Mouse (Mus musculus) MEL-GATA-1-ER (cell line): Measurements from ENCODE around the gene Hdac1.

Experiments
- DNase-seq: peaks from one replicate; pipeline ENCODE4 v3.0.0-alpha.2; 2012; ENCODE audit warnings: low read depth; ENCODE audit errors: extremely low read depth

Hdac1 gene

GRCm38 (mm10) chr4:129511413-129512096, 31.0 kb downstream of the Hdac1 start:
- DNase-seq: no peak

DNA sequence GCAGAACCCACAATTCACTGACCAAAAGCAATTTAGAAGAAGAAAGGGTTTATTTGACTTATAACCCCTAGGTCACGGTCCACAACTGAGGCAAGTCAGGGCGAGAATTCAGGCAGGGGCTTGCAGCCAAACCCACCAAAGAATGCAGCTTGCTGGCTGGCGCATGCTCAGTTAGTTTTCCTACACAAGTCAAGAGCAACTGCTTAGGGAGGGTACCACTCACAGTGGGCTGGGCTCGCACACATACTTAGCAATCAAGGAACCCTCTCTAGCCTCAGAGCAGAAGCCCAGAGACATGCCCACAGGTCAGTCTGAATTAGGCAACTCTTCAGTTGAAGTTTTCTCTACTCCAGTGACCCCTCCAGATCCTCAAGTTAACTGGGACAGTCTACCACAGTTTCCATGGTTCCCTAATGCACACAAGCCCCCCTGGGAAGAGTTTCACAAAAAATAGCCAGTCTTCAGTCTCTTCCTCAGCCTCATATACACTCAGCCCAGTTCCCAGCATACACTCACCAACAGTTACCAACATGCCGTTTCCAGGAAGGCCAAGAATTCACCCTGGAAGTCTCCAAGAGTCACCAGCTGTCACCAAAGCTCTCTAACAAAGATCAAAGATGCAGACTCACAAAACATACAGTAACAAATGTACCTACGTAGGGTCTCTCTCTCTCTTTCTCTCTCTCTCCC, 31.6 kb downstream of the Hdac1 start:
- DNase-seq: no peak

DNA sequence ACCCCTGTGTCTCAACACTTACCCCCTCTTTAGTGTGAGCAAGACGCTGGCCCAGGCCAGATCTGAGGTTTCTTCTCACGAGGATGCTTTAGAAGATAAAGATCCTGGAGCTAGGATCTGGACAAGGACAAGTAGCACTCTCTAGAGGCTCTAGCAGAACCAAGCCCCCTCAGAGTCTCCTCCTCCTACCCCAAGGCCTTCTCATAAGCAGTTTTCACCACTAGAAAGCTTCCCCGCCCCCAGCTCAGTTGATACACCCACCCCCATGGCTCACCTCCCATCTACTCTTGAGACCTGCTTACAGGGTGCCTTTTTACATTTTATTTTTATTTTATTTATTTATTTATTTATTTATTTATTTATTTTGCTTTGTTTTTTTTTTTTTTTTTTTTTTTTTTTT, 32.9 kb downstream of the Hdac1 start:
- no peak for DNase-seq

- DNase-seq: no peak
Measured at GRCm38 (mm10) chr4:129508834-129509600, 33.5 kb downstream of the Hdac1 start.

DNA sequence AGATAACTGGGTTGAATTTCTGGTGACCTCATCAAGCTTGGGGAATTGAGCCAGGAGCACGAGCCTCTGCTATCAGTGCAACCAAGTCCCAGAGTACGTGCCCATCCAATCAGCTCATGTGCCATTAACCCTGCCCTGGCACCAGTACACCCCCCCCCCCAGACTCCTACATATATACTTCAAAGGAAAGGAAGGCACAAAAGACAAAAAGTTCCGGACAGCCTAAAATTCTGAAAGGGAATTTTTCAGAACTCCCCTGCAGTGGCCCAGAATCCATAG, 34.3 kb downstream of the Hdac1 start:
- no peak for DNase-seq

DNA sequence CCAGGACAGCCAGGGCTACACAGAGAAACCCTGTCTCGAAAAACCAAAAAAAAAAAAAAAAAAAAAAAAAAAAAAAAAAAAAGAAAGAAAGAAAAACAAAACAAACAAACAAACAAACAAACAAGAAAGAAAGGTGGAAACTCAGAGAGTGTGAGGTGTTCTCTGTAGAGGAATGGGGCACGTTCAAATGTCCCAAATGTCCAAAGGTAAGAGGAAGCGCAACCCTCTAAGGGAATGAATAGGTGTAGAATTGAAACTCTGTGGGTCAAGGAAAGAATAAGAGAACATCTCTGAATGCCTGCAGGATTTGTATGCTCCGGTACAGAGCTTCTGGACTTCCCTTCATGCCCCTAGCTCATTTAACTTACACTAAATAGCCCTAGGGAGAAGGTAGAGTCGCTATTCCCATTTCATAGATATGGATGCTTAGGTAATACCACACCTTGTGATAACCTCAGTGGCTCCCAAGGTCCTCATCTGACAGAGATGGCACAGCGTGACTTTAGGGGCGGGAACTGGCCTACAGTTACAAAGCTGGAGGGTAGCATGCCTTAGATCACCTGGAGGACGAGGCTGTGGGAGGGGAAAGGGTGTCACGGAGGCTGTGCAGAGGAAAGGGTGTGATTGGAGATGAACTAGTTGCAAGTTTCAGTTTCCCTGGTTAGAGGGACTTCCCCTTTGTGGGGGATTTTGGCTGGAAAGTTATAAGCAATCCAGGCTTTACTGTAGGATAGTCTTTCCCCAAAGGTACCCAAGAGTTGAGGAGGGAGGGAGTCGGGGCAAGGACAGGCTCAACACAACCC, 34.9 kb downstream of the Hdac1 start:
- DNase-seq: no peak

DNA sequence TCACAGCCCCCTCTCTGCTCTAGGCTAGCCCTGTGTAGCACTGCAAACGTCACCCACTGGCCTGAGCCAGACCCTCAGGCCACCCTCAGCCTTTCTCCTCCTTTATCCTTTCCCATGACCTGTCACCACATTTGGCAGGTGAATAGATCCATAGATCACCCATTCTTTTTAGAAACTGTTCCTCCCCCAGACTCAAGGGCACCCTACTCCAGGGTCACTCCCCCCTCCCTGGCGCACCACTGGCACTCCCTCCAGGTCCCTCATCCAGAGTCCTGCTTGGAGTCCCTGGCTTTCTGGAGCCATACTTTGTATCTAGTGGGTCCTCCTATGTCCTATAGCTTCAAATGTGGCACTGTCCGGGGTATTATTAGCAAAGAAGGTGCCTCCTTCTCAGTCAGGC, 37.0 kb downstream of the Hdac1 start:
- DNase-seq: no peak

- DNase-seq: no peak
Measured at GRCm38 (mm10) chr4:129502901-129503444, 39.5 kb downstream of the Hdac1 start.

GRCm38 (mm10) chr4:129502327-129502888, 40.1 kb downstream of the Hdac1 start:
- no peak for DNase-seq

GRCm38 (mm10) chr4:129500607-129501566, 41.6 kb downstream of the Hdac1 start:
- DNase-seq: peak; percentile 42

GRCm38 (mm10) chr4:129500017-129500416, 42.5 kb downstream of the Hdac1 start:
- no peak for DNase-seq

- DNase-seq: no peak
Measured at GRCm38 (mm10) chr4:129498941-129499340, 43.6 kb downstream of the Hdac1 start.

GRCm38 (mm10) chr4:129496631-129497030, 45.9 kb downstream of the Hdac1 start:
- peak; percentile 38 for DNase-seq

GRCm38 (mm10) chr4:129495672-129496562, 46.6 kb downstream of the Hdac1 start:
- DNase-seq: no peak

DNA sequence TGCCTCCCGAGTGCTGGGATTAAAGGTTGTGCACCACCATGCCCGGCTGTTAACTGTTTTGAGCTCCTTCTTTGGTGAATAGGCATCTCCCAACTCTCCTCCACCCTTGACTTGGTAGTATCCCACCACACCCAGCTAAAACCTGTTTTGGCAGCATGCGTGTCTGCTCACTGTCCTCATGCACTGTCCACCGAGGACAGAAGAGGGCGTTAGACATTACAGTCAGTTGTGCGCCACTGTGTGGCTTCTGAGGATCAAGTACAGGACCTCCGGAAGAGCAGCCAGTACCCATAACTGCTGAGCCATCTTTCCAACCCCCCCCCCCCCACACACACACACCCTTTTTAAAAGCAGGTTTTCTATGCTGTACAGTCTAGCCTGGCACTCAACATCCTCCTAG, 47.8 kb downstream of the Hdac1 start:
- no peak for DNase-seq

GRCm38 (mm10) chr4:129490972-129491880, 51.3 kb downstream of the Hdac1 start, which contains the start of the genes Tssk3 and Fam229a:
Gene Tssk3, minus strand, starts transcription at chr4:129491022.
Gene Fam229a, plus strand, starts transcription at chr4:129491190.
- no peak for DNase-seq

GRCm38 (mm10) chr4:129481090-129481489, 61.4 kb downstream of the Hdac1 start:
- DNase-seq: no peak

- DNase-seq: no peak
Measured at GRCm38 (mm10) chr4:129479863-129480262, 62.6 kb downstream of the Hdac1 start.
